Mouse (Mus musculus) lung, embryonic 16.5 days (tissue): Measurements from ENCODE around the gene Akap3. TPM values are rescaled to one million over a fixed set of nuclear protein-coding genes. Genes with fewer than 3 reads are reported as not detected.

ENCODE experiments used
- ATAC-seq: fragments of 200-750 bp; cut with Nextera tagmentation; 2 replicates; pipeline ENCODE4 v1.8.0; 2017; ENCODE audit warnings: low read depth, mild to moderate bottlenecking, moderate library complexity
- H3K27ac ChIP-seq: fragments of 300-500 bp; sonication (generic); 2 replicates; pipeline ENCODE4 v1.5.1; 2014; ENCODE audit warnings: mild to moderate bottlenecking, control low read depth, low read length
- H3K27me3 ChIP-seq: fragments of 300-500 bp; sonication (generic); 2 replicates; pipeline ENCODE4 v1.6.1; 2014; ENCODE audit warnings: low read depth, low read length, mixed read lengths; ENCODE audit not compliant: control insufficient read depth, insufficient read depth
- H3K36me3 ChIP-seq: fragments of 300-500 bp; sonication (generic); 2 replicates; pipeline ENCODE4 v1.6.1; 2014; ENCODE audit warnings: low read length; ENCODE audit not compliant: control insufficient read depth, insufficient read depth
- H3K4me1 ChIP-seq: fragments of 300-500 bp; sonication (generic); replicated peaks from 2 replicates; pipeline ENCODE4 v1.6.1; 2014; ENCODE audit warnings: low read length, mixed read lengths; ENCODE audit not compliant: control insufficient read depth, insufficient read depth
- H3K4me2 ChIP-seq: fragments of 300-500 bp; sonication (generic); 2 replicates; pipeline ENCODE4 v1.6.1; 2014; ENCODE audit warnings: low read depth, low read length, control low read depth
- H3K4me3 ChIP-seq: fragments of 300-500 bp; sonication (generic); 2 replicates; pipeline ENCODE4 v1.5.1; 2014; ENCODE audit warnings: mild to moderate bottlenecking, low read length, control low read depth
- H3K9ac ChIP-seq: fragments of 300-500 bp; sonication (generic); 2 replicates; pipeline ENCODE4 v1.6.1; 2014; ENCODE audit warnings: low read length, control low read depth
- H3K9me3 ChIP-seq: fragments of 300-500 bp; sonication (generic); 2 replicates; pipeline ENCODE4 v1.6.1; 2016; ENCODE audit warnings: low read length; ENCODE audit not compliant: control insufficient read depth
- WGBS: fragments of 180-500 bp; shearing (Covaris S2); extraction: QIAGEN DNeasy Blood & Tissue Kit; methylation state at CpG from one replicate; pipeline ENCODE4 v1.1.7; 2014; 5-methylcytosine and 5-hydroxymethylcytosine counted together
- polyA plus RNA-seq: library from polyadenylated mRNA; unstranded; fragments of >200 nt; fragmentation: Nextera tagmentation; extraction: Ambion mirVana; gene quantifications from 2 replicates; pipeline ENCODE4 v1.2.1, GENCODE M21; 2015

Akap3 gene
- polyA plus RNA-seq, 1 experiment from 2014 or later = not detected

GRCm38 (mm10) chr6:126848712-126849704 is 3.9 kb upstream of the Akap3 start, which contains the start of gene Ndufa9:
Gene Ndufa9 (minus strand): TSS chr6:126849136.
- H3K4me1 ChIP-seq = peaks cover 9% of the 10 kb centered on the region
- H3K27ac ChIP-seq = no peak within 1 kb of the TSS
- no peaks in the 10 kb centered on the region for H3K9me3 ChIP-seq
- WGBS = 6% methylated on average over 46 of the region's 46 CpGs
- peak within 1 kb of the TSS; percentile 73 for H3K4me3 ChIP-seq
- H3K27me3 ChIP-seq = no peaks in the 10 kb centered on the region
- peak; percentile 92 for ATAC-seq
- H3K9ac ChIP-seq = peak within 1 kb of the TSS; percentile 94
- peaks cover 2% of the 10 kb centered on the region for H3K36me3 ChIP-seq
- H3K4me2 ChIP-seq = peak within 1 kb of the TSS; percentile 90

DNA sequence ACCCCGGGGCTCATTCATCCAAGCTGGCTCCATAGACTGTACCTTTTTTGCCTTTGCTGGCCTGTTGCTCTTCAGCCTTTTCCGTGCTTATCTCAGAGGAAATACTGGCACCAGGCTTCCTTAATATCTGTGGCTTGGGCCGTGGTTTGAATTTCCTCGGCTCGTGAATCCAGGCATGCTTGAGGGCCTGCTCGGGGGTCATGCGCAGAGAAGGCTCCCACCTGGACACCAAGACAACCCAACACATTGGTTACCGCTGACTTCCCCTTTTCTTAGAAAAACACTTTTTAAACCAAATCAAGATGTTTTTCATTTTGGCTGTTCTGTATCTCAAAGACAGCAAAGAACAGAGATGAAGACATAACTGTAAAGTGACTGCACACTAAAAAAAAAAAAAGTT is 24.2 kb downstream of the Akap3 start:
- ATAC-seq = no peak
- Histone ChIP-seq H3K9ac (no peak overlapping the region), H3K36me3 (no peaks in the 10 kb centered on the region), H3K9me3 (no peaks in the 10 kb centered on the region), H3K27ac (no peak overlapping the region), H3K27me3 (no peaks in the 10 kb centered on the region), H3K4me1 (no peaks in the 10 kb centered on the region), H3K4me2 (no peak overlapping the region), H3K4me3 (no peak overlapping the region)
- 79% methylated on average over 8 of the region's 8 CpGs for WGBS

- WGBS = 73% methylated on average over 4 of the region's 5 CpGs
- H3K4me3 ChIP-seq = no peak overlapping the region
- ATAC-seq = no peak
- H3K36me3 ChIP-seq = no peaks in the 10 kb centered on the region
- no peaks in the 10 kb centered on the region for H3K4me1 ChIP-seq
- H3K9ac ChIP-seq = no peak overlapping the region
- H3K4me2 ChIP-seq = no peak overlapping the region
- no peaks in the 10 kb centered on the region for H3K9me3 ChIP-seq
- H3K27ac ChIP-seq = no peak overlapping the region
- no peaks in the 10 kb centered on the region for H3K27me3 ChIP-seq
Measured at GRCm38 (mm10) chr6:126907378-126907777, 54.5 kb downstream of the Akap3 start.

- ATAC-seq = no peak
- Histone ChIP-seq H3K4me1 (no peaks in the 10 kb centered on the region), H3K9me3 (no peaks in the 10 kb centered on the region), H3K27me3 (no peaks in the 10 kb centered on the region), H3K4me2 (no peak overlapping the region), H3K27ac (no peak overlapping the region), H3K4me3 (no peak overlapping the region), H3K36me3 (no peaks in the 10 kb centered on the region), H3K9ac (no peak overlapping the region)
- WGBS = 60% methylated on average over 3 of the region's 3 CpGs
Measured at GRCm38 (mm10) chr6:126907876-126908275, 55.0 kb downstream of the Akap3 start.

- no peaks in the 10 kb centered on the region for H3K4me1 ChIP-seq
- no peak for ATAC-seq
- WGBS = 66% methylated on average over 4 of the region's 4 CpGs
Measured at GRCm38 (mm10) chr6:126910727-126911126, 57.8 kb downstream of the Akap3 start.

GRCm38 (mm10) chr6:126914928-126915327 is 62.0 kb downstream of the Akap3 start:
- H3K27ac ChIP-seq = no peak overlapping the region
- no peak overlapping the region for H3K9ac ChIP-seq
- H3K36me3 ChIP-seq = no peaks in the 10 kb centered on the region
- H3K9me3 ChIP-seq = no peaks in the 10 kb centered on the region
- H3K4me3 ChIP-seq = no peak overlapping the region
- WGBS = 82% methylated on average over 5 of the region's 5 CpGs
- H3K27me3 ChIP-seq = no peaks in the 10 kb centered on the region
- H3K4me1 ChIP-seq = no peaks in the 10 kb centered on the region
- no peak overlapping the region for H3K4me2 ChIP-seq
- no peak for ATAC-seq

More at GRCm38 (mm10) chr6:126910727-126911126, 57.8 kb downstream of the Akap3 start:
- no peaks in the 10 kb centered on the region for H3K36me3 ChIP-seq
- H3K27ac ChIP-seq = no peak overlapping the region
- H3K27me3 ChIP-seq = no peaks in the 10 kb centered on the region
- no peak overlapping the region for H3K9ac ChIP-seq
- no peak overlapping the region for H3K4me3 ChIP-seq
- H3K4me2 ChIP-seq = no peak overlapping the region
- no peaks in the 10 kb centered on the region for H3K9me3 ChIP-seq

GRCm38 (mm10) chr6:126921111-126921881 is 68.4 kb downstream of the Akap3 start, which contains the start of gene Dyrk4:
Gene Dyrk4 (minus strand): TSS chr6:126921839.
- H3K9ac ChIP-seq = peak within 1 kb of the TSS; percentile 29; the same call in 1 of the 2 replicates
- peak within 1 kb of the TSS; percentile 82 for H3K27ac ChIP-seq
- peak within 1 kb of the TSS; percentile 25 for H3K4me3 ChIP-seq
- peak within 1 kb of the TSS; percentile 39 for H3K4me2 ChIP-seq
- peaks cover 2% of the 10 kb centered on the region; the same call in 1 of the 2 replicates for H3K4me1 ChIP-seq
- no peaks in the 10 kb centered on the region for H3K27me3 ChIP-seq
- WGBS = 9% methylated on average over 21 of the region's 21 CpGs
- H3K9me3 ChIP-seq = no peaks in the 10 kb centered on the region
- H3K36me3 ChIP-seq = peaks cover 20% of the 10 kb centered on the region
- ATAC-seq = peak; percentile 88
